Mouse (Mus musculus): ENCODE data around the gene Srxn1.
"Not testable (repeated sequence)": the region's sequence is repeated elsewhere in the genome, so short reads cannot be mapped to it uniquely, and the experiment has no call there.

The Srxn1 gene

DNA sequence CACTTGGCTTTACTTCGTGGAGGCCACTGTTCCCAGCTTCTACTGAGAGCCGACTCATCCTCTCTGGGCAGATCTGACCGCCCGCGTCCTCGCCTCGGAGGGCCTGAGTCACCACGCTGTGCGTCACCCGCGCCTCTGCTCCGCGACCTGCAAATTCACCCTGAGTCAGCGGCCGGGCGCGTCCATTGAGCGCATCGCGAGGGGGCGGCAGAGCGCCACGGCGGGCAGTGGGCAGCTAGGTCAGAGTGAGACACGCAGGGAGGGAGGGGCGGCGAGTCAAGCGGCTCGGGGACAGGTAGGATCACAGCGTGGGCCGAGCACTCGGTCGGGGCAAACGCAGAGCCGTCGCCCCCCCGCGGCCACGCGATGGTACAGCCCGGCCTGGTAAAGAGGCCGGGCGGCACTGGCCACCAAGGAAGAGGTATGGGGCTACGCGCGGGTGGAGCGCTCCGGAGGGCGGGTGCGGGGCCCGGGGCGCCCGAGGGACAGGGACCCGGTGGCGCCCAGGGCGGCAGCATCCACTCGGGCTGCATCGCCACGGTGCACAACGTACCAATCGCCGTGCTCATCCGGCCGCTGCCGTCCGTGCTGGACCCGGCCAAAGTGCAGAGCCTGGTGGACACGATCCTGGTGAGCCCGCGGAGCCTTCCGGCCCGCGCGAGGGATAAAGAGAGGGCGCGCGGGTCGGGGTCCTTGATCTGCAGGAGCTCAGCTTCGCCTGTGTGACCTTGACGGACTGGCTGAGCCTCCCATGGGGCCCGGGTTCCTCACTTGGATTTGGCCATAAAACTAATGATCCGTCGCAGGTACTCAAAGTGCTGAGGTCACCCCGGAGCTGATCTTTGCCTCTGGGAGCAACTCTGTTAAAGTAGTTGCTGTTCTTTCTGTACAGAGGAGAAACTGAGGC lies at the start of gene Srxn1:
Gene Srxn1 (plus strand): TSS at position 199 of the 907 bp plus-strand sequence.
- in situ Hi-C loops (cut with MseI, MboI) = no loop called here

GRCm38 (mm10) chr2:152056368-152057251 lies 48.7 kb upstream of the Srxn1 start:
- in situ Hi-C loops (cut with MseI, MboI) = no loop called here

DNA sequence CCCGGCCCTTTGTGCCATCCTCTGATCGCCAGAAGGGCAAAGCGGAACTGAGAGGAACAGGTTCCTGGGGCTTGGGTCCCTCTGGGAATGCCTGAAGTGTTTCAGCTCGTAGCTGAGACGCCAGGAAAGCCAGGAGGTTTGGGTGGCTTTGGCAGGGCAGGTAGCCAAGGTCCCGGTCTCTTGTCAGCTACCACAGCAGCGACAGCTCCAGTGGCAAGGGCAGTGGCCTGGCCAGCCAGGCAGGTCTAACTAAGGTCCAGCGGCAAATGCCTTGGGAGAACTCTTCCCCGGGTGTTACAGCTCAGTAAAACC lies 48.1 kb upstream of the Srxn1 start:
- in situ Hi-C loops (cut with MseI, MboI) = no loop called here

- in situ Hi-C loops (cut with MseI, MboI) = not testable (repeated sequence)
These were observed 42.5 kb upstream of the Srxn1 start for GRCm38 (mm10) chr2:152062817-152063216.

GRCm38 (mm10) chr2:152068660-152069433 lies 36.5 kb upstream of the Srxn1 start:
- in situ Hi-C loops (cut with MseI, MboI) = no loop called here

DNA sequence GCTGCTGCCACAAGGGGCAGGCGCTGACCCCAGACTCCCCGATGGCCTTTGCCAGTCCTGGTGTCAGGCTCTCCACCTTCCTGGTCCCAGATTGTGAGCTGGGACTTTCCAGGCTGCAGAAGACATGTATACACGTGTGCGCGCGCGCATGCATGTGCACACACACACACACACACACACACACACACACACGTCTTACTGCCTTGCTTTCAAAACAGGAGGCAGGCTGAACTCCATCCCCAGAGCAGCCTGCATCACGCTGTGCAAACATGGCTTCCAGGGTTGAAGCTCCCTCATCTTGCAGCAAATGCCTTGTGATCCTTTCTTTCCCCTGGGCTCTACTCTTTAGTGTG lies 35.9 kb upstream of the Srxn1 start:
- in situ Hi-C loops (cut with MseI, MboI) = no loop called here

DNA sequence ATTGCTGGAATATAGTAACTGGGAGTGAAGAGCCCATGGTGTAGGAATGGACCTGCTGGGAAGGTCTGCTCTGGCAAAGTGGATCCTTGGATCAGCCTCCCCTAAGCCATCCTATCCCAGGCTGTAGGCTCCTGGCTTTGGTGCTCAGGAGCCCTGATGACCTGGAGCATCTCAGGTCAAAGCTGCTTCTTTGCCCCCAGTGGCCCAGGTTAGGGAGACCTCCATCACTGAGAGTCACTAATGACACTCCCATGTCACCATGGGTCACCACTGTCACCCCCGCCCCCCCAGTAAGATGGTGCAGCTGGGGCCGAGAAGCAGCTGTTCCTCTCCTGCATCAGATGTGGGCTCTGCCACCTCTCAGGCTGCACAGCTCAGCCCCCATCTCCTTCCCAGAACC lies 35.4 kb upstream of the Srxn1 start:
- in situ Hi-C loops (cut with MseI, MboI) = no loop called here

DNA sequence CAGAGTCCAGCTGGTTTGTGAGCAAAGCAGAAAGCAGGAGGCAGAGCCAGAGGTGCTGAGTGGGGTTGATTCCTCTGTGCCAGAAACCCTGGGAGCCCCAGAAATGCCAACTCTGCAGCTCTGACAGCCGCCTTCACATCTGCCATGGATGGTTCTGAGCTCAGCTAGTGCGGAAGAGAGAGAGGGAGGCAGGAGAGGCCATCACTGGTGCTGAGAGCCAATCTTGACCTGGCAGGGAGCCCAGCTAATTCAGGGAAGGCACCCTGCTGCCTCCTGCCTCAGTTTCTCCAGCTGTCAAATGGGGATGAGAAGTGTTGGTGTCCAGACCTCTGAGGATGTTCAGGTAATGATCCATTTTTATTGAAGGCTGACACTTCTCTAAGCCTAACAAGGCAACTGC lies 30.8 kb upstream of the Srxn1 start:
- in situ Hi-C loops (cut with MseI, MboI) = no loop called here

- in situ Hi-C loops (cut with MseI, MboI) = no loop called here
These were observed 29.9 kb upstream of the Srxn1 start for GRCm38 (mm10) chr2:152075294-152075889.

- in situ Hi-C loops (cut with MseI, MboI) = no loop called here
These were observed 28.0 kb upstream of the Srxn1 start for GRCm38 (mm10) chr2:152077337-152077736.

DNA sequence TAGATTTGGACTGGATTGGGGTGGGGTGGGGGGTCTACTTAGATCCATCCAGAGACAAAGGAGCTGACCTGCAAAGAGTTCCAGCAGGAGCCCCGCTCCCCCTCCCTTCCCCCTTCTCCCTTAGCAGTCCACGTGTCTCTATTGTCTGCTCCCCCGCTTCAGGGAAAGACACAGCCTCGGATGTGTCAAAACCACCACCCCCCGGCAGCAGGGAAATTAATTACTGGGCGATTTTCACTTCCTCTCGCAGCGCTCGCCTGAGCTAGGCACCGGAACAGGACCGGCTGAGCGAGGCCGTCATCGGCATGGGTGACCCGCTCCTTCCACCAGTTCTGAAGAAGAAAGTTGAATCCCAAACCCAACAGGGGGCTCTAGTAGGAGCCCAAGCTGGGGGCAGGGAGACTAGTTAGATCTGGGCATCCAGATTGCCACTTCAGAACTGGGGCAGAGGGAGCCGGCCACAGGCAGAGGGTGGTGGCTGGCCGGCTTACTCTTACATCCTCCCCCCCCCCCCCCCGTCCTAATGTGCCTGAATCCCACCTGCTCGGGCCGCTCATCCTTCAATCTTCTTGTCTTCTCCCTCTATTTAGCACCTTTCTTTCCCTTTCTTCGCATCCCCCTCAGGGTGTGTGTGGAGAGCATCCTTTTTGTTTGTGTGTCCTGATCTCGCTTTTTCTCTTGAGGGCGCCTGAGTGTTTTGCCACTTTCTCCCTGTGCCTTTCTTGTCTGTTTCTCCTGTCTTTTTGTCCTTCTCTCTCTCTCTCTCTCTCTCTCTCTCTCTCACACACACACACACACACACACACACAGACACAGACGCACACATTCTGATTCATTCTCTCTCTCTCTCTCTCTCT lies 24.4 kb upstream of the Srxn1 start, which contains the start of gene Scrt2:
Gene Scrt2 (plus strand): TSS at position 845 of the 857 bp plus-strand sequence.
- in situ Hi-C loops (cut with MseI, MboI) = no loop called here

DNA sequence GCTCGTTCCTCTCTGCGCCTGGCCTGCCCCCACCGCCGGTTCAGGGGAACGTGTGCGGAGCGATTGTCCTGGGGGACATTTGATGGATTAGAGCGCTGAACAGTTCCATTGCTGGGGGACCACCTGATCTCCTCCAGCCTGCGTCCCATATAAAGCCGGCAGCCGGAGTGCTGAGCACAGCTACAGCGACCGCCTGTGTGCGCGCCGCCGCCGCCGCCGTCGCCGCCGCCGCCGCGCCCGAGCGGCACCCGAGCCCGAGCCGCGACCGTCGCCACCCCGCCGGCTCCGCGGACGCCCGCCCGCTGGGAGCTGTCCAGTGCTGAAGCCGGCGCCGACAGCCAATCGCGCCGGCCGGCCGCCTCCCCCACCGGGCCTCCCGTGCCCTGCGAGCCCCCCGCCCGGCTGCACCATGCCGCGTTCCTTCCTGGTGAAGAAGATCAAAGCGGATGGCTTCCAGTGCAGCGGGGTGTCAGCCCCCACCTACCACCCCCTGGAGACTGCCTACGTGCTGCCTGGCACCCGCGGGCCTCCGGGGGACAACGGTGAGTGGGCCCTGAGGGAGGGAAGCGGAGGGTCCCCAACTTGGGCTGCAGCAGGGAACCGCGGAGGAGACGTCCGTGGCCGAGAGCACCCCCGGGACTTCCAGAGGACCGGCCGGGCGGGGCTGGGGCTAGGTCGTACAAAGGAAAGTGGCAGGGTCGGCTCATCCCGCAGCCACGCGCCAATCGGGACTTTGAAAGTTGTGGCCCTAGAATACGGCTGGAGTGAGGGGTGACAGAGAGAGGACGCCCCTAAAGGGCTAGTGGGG lies 23.5 kb upstream of the Srxn1 start:
- in situ Hi-C loops (cut with MseI, MboI) = no loop called here

DNA sequence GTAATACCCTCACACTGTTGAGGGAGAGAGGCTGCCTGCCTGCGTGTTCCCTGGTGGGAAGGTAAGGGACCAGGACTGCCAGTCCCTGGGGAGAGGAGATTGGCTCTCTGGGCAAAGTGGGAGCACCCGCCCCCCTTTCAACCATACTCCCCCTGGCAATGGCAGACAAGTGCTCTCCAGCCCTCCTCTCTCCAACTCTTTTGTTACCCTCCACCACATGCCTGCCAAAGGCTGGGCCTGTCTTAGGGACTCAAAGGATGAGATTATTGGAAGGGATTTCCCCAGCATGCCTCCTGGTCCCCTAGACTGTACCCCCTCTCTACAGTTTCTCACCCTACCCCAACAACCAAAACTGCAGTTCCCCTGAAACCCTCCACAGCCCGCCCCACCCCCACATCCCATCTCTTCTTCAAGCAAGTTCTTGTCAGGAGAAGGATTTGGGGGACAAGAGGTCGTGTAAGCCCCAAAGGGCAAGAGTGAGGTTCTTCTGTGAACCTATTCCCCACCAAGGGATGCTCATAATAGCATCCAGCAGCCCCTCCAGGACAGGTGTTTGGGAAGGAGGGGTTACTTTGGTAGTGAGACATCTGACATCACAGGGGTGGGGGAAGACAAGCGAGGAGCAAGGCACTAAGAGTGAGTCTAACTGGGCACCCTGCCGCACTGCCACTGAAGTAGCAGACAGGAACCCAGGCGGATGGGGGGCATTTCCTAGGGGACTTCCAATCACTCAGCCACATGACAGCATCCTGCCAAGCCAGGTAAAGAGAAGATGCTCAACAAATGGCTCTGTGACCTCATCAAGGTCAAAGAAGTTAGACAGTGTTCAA lies 22.6 kb upstream of the Srxn1 start:
- in situ Hi-C loops (cut with MseI, MboI) = no loop called here

DNA sequence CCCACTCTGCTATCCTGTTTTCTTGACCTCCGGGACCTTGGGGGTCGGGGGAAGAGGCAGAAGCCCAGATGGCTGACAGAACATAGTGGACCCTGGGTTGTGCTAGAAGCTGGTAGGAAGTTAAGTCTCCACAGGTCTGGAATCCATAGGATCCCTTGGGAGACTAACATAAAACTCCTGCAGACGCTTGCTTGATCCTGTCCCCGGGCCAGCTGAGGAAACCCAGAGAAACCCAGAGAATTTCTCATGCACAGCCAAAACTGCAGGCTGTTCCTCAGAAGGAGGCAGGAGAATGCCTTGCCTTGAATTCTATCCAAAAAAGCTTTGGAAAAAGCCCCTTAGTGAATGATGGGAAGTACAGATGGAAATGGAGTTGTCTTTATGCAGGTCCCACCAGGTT lies 21.9 kb upstream of the Srxn1 start:
- in situ Hi-C loops (cut with MseI, MboI) = no loop called here

DNA sequence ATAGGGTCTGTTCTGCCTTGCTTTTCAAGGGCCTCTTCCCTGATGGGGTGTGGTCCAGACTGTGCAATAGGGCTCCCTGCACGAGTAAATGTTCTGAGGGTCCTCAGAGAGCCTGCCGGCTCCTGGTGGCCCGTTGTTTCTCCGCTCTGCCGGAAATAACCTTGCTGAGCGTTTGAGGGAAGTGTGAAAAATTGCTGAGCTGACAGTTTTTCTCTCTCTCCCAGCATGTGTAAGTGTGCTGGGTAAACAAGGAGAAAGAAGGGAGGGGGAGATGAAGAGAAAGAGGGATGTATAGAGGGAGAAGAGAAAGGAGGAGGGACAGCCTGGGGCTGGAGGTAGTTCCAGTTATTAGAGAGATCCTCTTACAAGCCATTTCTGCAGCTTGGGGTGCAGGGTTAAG lies 21.0 kb upstream of the Srxn1 start:
- in situ Hi-C loops (cut with MseI, MboI) = no loop called here

GRCm38 (mm10) chr2:152085414-152085813 lies 19.9 kb upstream of the Srxn1 start:
- in situ Hi-C loops (cut with MseI, MboI) = no loop called here

- in situ Hi-C loops (cut with MseI, MboI) = no loop called here
These were observed 18.9 kb upstream of the Srxn1 start for GRCm38 (mm10) chr2:152086451-152086850.

GRCm38 (mm10) chr2:152087111-152087510 lies 18.2 kb upstream of the Srxn1 start:
- in situ Hi-C loops (cut with MseI, MboI) = no loop called here

GRCm38 (mm10) chr2:152089078-152089477 lies 16.2 kb upstream of the Srxn1 start:
- in situ Hi-C loops (cut with MseI, MboI) = no loop called here

All from mouse trophoblast stem cell (cell line).